Mouse (Mus musculus): ENCODE results near the gene Hspa12b. TPM values are rescaled to one million over a fixed set of nuclear protein-coding genes. Genes with fewer than 3 reads are reported as not detected.

Hspa12b gene
- total RNA-seq, 4 experiments from 2014 or later, result 8.1 to 16.8 (median 10.4) TPM

- no peak for DNase-seq
These were observed 21.5 kb downstream of the Hspa12b start for GRCm38 (mm10) chr2:131148353-131149253.

- no peak for DNase-seq
These were observed 22.1 kb downstream of the Hspa12b start for GRCm38 (mm10) chr2:131149254-131149578.

GRCm38 (mm10) chr2:131152166-131152730 lies 25.2 kb downstream of the Hspa12b start:
- no peak for DNase-seq

- no peak for DNase-seq
These were observed 27.0 kb downstream of the Hspa12b start for GRCm38 (mm10) chr2:131154036-131154435.

- DNase-seq, result no peak
These were observed 29.9 kb downstream of the Hspa12b start for GRCm38 (mm10) chr2:131156987-131157386.

GRCm38 (mm10) chr2:131159491-131159910 lies 32.4 kb downstream of the Hspa12b start:
- DNase-seq, result no peak

GRCm38 (mm10) chr2:131159938-131160581 lies 33.0 kb downstream of the Hspa12b start, which contains the start of gene 1700037H04Rik:
Gene 1700037H04Rik (minus strand): TSS chr2:131160081.
- peak; percentile 96 for DNase-seq

- no peak for DNase-seq
These were observed 33.6 kb downstream of the Hspa12b start for GRCm38 (mm10) chr2:131160671-131161111.

- no peak for DNase-seq
These were observed 36.8 kb downstream of the Hspa12b start for GRCm38 (mm10) chr2:131163924-131164323.

- no peak for DNase-seq
These were observed 39.1 kb downstream of the Hspa12b start for GRCm38 (mm10) chr2:131166172-131166571.

GRCm38 (mm10) chr2:131167984-131168383 lies 40.9 kb downstream of the Hspa12b start:
- no peak for DNase-seq

- DNase-seq, result no peak
These were observed 41.8 kb downstream of the Hspa12b start for GRCm38 (mm10) chr2:131168914-131169313.

GRCm38 (mm10) chr2:131170936-131171335 lies 43.9 kb downstream of the Hspa12b start:
- no peak for DNase-seq

- no peak for DNase-seq
These were observed 44.5 kb downstream of the Hspa12b start for GRCm38 (mm10) chr2:131171401-131172104.

- DNase-seq, result no peak
These were observed 45.2 kb downstream of the Hspa12b start for GRCm38 (mm10) chr2:131172322-131172721.

- no peak for DNase-seq
These were observed 47.6 kb downstream of the Hspa12b start for GRCm38 (mm10) chr2:131174700-131175099.

- DNase-seq, result no peak
These were observed 48.3 kb downstream of the Hspa12b start for GRCm38 (mm10) chr2:131175286-131175944.

GRCm38 (mm10) chr2:131175945-131176309 lies 48.8 kb downstream of the Hspa12b start:
- no peak for DNase-seq

GRCm38 (mm10) chr2:131176491-131176890 lies 49.4 kb downstream of the Hspa12b start:
- peak; percentile 24 for DNase-seq

- no peak for DNase-seq
These were observed 50.9 kb downstream of the Hspa12b start for GRCm38 (mm10) chr2:131177932-131178331.

GRCm38 (mm10) chr2:131178828-131179245 lies 51.8 kb downstream of the Hspa12b start:
- peak; percentile 28 for DNase-seq
